Mouse (Mus musculus) cerebellum, postnatal 4 days (tissue): ENCODE results near the gene Sec62.
"Not testable (repeated sequence)": the region's sequence is repeated elsewhere in the genome, so short reads cannot be mapped to it uniquely, and the experiment has no call there.

ENCODE experiments used
- DNase-seq, 2 experiments: peaks; one replicate each; pipeline ENCODE4 v3.0.0; 2022; ENCODE audit warnings: low spot score in 2 of 2, mixed read lengths in 1 of 2

The Sec62 gene

DNA sequence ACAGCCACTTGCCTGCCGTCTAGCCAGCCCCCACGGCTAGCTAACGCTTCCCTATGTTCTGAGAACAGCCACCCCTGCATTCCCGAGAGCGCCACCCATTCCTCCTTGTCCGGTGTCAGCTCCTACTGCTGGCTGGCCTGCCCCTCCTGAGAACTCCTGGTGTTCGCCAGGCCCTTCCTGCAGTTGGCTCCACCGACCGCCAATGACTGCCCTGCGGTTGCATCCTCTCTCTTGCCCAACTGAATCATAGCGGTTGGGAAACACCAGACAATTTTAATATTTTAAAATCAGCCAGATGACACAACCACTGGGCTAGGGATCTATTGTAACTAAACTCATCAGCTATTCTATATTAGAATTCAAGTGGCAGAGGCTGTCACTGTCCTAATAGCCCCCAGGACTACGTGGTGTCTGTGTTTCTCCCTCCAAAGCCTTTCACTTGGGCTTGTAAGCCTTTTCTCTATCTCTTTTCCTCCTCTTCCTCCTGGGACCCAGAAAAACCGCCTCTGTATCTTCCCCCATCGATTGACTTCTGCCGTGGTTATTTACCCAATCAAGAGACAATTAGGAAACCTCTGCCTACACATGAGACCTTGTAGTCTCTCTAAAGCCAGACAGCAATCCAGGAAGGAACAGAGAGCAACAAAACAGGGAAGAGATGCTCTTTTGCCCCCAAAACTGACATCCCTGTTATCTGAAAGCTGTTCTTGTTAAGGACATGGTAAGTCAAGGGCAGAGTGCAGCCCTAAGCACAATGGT is 39.4 kb downstream of the Sec62 start:
- no peak for DNase-seq

DNA sequence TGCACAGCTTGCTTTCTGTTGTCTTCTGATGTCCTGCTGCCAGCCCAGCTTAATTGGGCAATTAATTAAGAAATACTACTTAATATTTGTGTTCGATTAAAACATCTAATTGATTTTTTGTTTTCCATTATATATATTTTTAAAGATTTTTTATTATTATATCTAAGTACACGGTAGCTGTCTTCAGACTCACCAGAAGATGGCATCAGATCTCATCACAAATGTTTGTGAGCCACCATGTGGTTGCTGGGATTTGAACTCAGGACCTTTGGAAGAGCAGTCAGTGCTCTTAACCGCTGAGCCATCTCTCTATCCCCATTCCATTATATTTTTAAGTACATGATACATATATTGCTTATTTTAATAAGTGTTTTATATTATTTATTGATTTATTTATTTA is 40.6 kb downstream of the Sec62 start:
- no peak for DNase-seq

DNA sequence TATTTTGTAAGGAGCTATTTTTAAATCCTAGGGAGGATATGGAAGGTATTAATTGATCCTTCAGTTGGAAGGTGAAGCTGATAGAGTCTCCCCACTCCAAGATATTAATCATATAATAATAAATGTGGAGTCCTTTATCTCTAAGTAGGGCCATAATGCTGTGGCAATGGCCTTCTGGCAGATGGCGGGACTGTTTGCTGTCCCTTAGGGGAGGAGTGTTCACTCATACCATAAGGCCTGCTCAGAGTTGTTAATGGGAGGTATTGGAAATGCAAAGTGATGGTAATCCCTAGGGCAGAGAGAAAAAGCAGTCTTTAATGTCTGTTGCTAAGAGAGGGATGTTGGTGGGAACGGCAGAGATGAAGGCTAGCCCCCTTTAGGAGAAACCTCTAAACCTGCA is 53.1 kb downstream of the Sec62 start:
- DNase-seq: no peak

DNA sequence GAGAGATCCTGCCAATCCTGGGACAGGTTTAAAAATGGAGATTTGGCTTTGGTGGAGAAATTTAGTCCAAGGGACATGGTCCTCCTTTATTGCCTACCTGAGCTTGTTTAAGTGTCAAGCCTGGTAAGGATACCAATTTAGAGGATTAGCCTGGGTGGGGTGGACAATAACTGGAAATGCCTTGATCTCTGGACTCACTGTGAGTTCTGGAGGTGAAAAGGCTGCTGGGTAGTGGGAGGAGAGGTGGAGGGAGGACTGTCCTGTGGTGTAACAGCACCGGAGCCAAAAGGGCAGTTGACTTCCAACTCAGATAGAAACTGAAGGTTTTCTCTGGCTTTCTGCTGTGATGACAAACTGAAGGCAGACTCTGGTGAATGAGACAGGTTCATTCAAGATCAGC is 54.7 kb downstream of the Sec62 start:
- DNase-seq: no peak

DNA sequence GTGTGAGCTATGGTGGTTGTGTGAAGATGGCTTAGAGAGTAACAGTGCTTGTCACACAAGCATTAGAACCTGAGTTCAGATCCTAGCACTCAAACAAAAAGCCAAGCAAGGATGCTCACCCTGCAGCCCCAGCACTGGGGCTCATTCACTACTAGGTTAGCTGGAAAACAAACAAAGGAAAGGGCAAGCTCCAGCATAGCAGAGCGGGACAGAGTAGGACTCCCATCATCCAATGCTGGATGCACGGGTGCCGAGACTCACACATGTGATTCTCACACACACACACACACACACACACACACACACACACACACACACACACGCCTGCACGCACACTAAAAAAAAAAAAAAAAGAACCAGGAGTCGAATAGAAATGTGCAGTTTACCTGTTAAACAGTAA is 58.7 kb downstream of the Sec62 start:
- DNase-seq: no peak

DNA sequence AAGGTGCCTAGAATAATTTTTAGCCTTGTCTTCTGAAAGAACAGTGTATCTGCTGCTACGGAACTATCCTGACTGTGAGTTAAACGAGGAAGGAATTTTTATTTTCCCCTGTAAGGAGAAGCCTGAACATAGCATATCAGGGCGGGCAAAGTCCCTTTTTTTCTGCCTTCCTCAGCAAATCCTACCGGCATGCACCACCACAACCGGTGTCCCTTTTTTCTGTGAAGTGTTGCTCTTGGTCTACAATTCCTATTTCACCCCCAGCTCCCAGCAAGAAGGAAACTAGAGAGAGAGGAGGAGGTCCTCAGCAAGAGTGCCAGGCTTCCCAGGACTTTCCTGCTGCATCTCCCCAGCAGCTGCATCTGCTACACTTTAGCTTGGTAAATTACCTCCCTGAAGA is 60.9 kb downstream of the Sec62 start:
- DNase-seq: no peak

DNA sequence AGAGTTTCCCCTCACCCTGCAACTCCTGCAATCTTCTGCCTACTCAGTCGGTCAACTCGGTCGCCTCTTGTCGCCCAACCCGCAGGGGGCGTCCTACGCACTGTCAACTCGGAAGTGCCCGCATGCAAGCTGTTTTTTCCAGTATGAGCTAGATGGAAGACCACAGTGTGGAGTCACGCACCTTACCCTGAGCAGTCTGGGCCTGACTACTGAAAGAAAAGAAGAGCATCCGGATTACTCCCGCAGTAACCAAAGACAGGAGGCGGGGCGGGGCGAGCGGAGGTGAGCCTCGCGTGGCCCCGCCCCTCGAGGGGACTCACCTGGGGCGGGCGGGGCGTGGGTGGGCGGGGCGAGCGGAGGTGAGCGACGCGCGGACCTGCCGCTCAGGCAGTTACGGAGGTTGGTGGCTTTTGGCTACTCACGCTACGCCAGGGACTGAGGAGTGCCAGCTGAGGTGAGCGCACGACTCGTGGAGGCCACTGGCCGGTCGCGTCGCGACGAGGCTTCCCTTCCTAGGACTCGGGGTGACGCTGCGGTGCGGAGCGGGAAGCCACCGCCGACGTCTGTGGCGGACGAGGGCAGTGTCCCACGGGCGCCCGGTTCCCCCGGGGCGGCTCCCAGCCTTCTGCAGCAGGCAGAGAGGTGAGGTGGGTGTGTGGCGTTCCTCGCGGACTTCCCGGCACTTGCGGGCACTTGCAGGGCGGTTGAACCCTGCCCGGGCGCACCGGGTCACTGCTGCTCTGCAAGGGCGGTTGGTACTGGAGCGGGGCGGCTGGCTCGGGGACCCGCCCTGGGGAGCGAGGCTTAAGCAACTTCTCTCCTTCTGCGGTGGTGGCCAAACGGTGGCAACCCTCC is 63.2 kb downstream of the Sec62 start, which contains the start of gene Gpr160:
Gpr160 (plus strand) TSS at position 347 of the 855 bp plus-strand sequence.
- peak in 1 of 2 experiments; percentile 34 for DNase-seq

DNA sequence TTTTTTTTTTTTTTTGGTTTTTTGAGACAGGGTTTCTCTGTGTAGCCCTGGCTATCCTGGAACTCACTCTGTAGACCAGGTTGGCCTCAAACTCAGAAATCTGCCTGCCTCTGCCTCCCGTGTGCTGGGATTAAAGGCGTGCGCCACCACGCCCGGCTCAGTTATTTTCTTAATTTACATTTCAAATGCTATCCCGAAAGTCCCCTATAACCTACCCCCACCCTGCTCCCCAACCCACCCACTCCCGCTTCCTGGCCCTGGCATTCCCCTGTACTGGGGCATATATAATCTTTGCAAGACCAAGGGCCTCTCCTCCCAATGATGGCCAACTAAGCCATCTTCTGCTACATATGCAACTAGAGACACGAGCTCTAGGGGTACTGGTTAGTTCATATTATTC is 66.9 kb downstream of the Sec62 start:
- not testable (repeated sequence) for DNase-seq

DNA sequence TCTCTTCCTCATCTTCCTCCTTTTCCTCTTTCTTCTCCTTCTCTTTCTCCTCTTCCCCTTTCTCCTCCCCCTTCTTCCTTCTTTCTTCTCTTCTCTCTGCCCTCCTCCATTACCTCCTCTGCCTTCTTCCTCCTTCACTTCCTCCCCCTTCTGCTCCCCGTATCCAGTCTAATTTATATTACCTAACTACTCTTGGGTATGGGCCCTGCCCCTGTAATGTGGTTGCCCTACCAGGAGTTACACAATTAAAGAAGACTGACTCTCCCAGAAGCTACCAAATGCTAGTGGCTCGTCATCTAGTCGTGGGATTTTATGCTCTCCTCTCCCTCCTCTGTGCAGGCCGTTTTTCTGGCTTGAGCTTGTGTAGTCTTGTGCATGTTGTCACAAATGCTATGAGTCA is 68.0 kb downstream of the Sec62 start:
- no peak for DNase-seq

DNA sequence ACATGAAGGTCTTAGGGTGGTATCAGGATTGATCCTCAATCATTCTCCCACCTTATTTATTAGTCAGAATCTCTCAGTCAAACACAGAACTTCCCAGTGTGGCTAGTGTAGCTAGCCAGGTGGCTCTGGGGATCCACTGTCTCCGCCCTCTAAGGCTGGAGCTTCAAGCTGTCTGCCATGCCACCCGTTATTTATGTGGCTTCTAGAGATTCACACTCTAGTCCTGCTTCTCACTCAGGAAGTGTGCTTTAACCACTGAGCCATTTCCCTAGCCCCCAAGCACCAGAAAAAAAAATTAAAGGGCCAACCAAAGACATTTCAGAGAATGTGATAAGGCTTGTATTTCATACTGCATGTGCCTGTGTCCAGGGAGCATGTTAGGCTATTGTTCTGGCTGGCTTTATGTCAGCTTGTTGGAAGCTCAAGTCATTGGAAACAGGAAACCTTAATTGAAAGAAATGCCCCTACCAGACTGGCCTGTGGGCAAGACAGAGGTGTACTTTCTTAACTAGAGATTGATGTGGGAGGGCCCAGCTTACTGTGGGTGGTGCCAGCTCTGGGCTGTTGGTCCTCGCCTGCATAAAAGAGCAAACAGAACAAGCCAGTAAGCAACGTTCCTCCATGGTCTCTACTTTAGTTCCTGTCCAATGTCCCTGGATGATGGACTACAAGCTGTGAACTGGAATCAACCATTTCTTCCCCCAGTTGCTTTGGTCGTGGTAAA is 71.2 kb downstream of the Sec62 start:
- DNase-seq: no peak

DNA sequence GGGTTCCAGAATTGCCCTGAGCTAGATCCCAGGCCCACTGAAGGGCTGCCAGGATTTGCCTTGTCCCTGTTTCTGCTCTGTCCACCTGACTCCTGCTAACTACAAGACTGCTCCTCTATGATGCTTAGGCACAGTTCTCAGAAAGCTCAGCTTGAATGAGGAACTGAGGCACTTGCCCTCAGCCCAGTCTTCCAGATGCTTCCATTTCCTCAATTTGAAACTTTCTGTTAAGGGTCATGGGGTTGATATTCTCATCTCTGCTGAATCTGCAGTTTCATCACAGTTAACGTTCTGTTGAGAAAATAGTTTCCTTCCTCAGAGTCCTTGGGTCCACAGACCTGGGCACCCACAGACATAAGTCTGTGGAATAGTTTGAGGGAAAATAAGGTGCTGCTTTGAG is 72.0 kb downstream of the Sec62 start:
- no peak for DNase-seq

DNA sequence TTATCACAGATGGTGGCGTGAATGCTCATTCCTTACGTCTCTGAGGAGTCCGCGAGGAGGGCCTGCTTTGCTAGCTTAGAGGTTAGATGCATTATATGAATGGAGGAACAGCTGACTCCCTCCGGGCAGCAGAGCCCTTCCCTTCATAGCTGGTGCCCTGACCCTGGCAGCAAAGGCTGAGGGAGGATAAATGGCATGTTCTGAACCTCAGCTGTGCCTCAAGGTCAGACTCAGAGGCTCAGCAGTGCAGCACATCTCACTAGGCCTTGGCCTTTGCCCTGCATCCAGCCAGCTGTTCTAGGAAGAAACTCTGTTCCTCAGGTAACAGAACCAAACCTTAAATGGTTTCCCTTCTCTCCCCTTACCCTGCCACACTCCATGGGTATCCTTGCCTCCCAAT is 75.5 kb downstream of the Sec62 start:
- DNase-seq: no peak

DNA sequence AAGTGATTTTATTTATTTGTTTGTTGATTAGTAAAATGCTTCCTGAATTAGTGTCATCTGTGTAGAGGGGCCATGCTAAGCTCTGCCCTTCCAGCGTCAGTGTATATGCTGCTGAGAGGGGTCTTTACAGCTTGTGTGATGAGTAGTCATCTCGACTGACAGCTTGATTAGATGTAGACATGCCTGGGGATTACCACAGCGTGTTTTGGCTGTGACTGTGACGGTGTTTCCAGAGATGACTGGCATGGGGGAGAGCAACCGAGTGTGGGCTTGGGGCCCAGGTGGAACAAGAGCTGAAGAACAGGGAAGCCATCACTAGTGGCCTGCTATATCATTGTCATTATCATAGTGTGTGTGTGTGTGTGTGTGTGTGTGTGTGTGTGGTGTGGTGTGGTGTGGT is 76.0 kb downstream of the Sec62 start:
- no peak for DNase-seq

DNA sequence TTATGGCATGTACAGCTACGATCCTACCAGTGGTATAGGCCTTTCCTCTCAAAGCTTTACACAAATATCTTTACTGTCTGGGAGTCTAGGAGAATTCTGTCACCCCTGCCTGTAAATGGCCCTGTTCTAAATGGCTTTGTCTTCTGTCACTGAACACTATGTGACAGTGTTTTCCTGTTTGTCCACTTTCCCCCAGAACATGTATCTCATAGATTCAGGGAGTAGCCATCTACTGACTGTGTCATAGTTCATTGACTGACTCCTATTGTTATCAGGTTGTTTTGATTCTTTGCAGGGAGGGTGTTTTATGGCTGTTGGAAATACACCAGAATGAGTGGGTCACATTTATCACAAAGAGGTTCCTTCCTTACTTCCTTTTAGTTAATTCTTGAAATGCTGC is 77.3 kb downstream of the Sec62 start:
- DNase-seq: no peak
